Mouse (Mus musculus): ENCODE data around the gene Jag1.

DNA sequence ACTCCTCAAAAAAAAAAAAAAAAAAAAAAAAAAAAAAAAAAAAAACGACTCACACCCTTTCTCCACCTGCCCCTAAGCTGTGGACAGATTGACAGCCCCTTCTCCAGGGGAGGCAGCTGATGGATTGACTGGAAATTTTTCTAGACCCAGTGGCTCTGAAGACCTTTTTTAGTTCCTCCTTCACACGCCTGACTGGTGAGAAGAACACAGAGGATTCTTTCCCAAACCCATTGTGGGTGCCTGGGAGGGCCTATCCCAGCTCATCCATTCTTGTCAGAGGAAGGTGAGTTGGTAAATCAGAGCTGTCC is 42.2 kb downstream of the Jag1 start:
- TF ChIP-seq USF1 (IDR thresholded peaks at IDR 0.05; ENCODE audit: low read depth, low read length) (no peak), EP300 (IDR thresholded peaks at IDR 0.05; ENCODE audit: low read length) (no peak), POLR2A (IDR thresholded peaks at IDR 0.05; ENCODE audit: low read depth, low read length) (no peak), E2F4 (IDR thresholded peaks at IDR 0.05; ENCODE audit: insufficient replicate concordance, low read depth, low read length) (no peak)

Measured in CH12.LX (cell line).